Mouse (Mus musculus): ENCODE data around the gene Ctbp2. TPM values are rescaled to one million over a fixed set of nuclear protein-coding genes. Genes with fewer than 3 reads are reported as not detected.

The Ctbp2 gene
- total and polyA plus RNA-seq, 3 experiments: 74.9 to 90.7 TPM; not detected in 1

- no peak for DNase-seq (ENCODE audit: low read depth, low spot score)
- TF ChIP-seq TBP (IDR thresholded peaks at IDR 0.05; ENCODE audit: low read depth, low read length): no peak
- no peak for TF ChIP-seq CHD2 (IDR thresholded peaks at IDR 0.05; ENCODE audit: low read length)
- TF ChIP-seq MYC (IDR thresholded peaks at IDR 0.05; ENCODE audit: low read depth, low read length): no peak
- TF ChIP-seq HCFC1 (IDR thresholded peaks at IDR 0.05; ENCODE audit: low read depth, low read length): no peak
- no peak overlapping the region for H3K4me3 ChIP-seq (ENCODE audit: control insufficient read depth in 1 of 2, insufficient read depth in 1 of 2, low read depth in 2 of 2, low read length in 2 of 2)
- no peak overlapping the region for H3K27ac ChIP-seq (ENCODE audit: control insufficient read depth, low read depth, low read length)
- H3K4me1 ChIP-seq (ENCODE audit: control insufficient read depth in 1 of 2, insufficient read depth in 2 of 2, low read length in 2 of 2): no peaks in the 10 kb centered on the region
- H3K9ac ChIP-seq (ENCODE audit: control insufficient read depth, low read depth, low read length, poor library complexity, severe bottlenecking): no peak overlapping the region
- no peaks in the 10 kb centered on the region for H3K27me3 ChIP-seq (ENCODE audit: control insufficient read depth in 1 of 2, insufficient read depth in 2 of 2, low read length in 2 of 2)
- no peaks in the 10 kb centered on the region for H3K9me3 ChIP-seq (replicated peaks; ENCODE audit: insufficient read depth, low read length)
- H3K36me3 ChIP-seq (ENCODE audit: control insufficient read depth in 1 of 2, insufficient read depth in 2 of 2, low read length in 2 of 2): no peaks in the 10 kb centered on the region
- H3K79me2 ChIP-seq (ENCODE audit: control insufficient read depth, insufficient read depth, low read length, poor library complexity): no peaks in the 10 kb centered on the region
Observed at GRCm38 (mm10) chr7:133154846-133155245, 30.7 kb upstream of the Ctbp2 start.

- no peak overlapping the region for H3K9ac ChIP-seq (ENCODE audit: control insufficient read depth, low read depth, low read length, poor library complexity, severe bottlenecking)
- H3K36me3 ChIP-seq (ENCODE audit: control insufficient read depth in 1 of 2, insufficient read depth in 2 of 2, low read length in 2 of 2): no peaks in the 10 kb centered on the region
- no peaks in the 10 kb centered on the region for H3K4me1 ChIP-seq (ENCODE audit: control insufficient read depth in 1 of 2, insufficient read depth in 2 of 2, low read length in 2 of 2)
- H3K4me3 ChIP-seq (ENCODE audit: control insufficient read depth in 1 of 2, insufficient read depth in 1 of 2, low read depth in 2 of 2, low read length in 2 of 2): no peak overlapping the region
- no peak overlapping the region for H3K27ac ChIP-seq (ENCODE audit: control insufficient read depth, low read depth, low read length)
- TF ChIP-seq E2F4 (IDR thresholded peaks at IDR 0.05; ENCODE audit: borderline replicate concordance, low read depth, low read length) (no peak), POLR2A (IDR thresholded peaks at IDR 0.05; ENCODE audit: control insufficient read depth in 1 of 2, insufficient read depth in 1 of 2, low read depth in 1 of 2, low read length in 2 of 2, poor library complexity in 1 of 2) (no peak), CTCF (IDR thresholded peaks at IDR 0.05 in 2 of 3, conservative IDR thresholded peaks at IDR 0.05 in 1 of 3; ENCODE audit: control insufficient read depth in 1 of 3, insufficient read depth in 1 of 3, low read depth in 2 of 3, low read length in 3 of 3, poor library complexity in 1 of 3, severe bottlenecking in 1 of 3) (no peak), JUND (IDR thresholded peaks at IDR 0.05; ENCODE audit: low read depth, low read length) (no peak), HCFC1 (IDR thresholded peaks at IDR 0.05; ENCODE audit: low read depth, low read length) (no peak), ZNF384 (IDR thresholded peaks at IDR 0.05; ENCODE audit: low read depth, low read length) (no peak), TAL1 (IDR thresholded peaks at IDR 0.05; ENCODE audit: low read length) (no peak), MAX (IDR thresholded peaks at IDR 0.05; ENCODE audit: low read length) (no peak), EP300 (IDR thresholded peaks at IDR 0.05; ENCODE audit: low read depth in 1 of 2, low read length in 2 of 2) (no peak), UBTF (IDR thresholded peaks at IDR 0.05; ENCODE audit: borderline replicate concordance, insufficient read depth, low read depth, low read length) (no peak), SMC3 (IDR thresholded peaks at IDR 0.05; ENCODE audit: low read depth, low read length) (no peak), ELF1 (IDR thresholded peaks at IDR 0.05; ENCODE audit: low read depth, low read length) (no peak), BHLHE40 (IDR thresholded peaks at IDR 0.05; ENCODE audit: borderline replicate concordance, low read depth, low read length) (no peak), TCF12 (IDR thresholded peaks at IDR 0.05; ENCODE audit: low read depth, low read length) (no peak), MEF2A (IDR thresholded peaks at IDR 0.05; ENCODE audit: extremely low read depth, insufficient replicate concordance, low read depth, low read length, poor library complexity, severe bottlenecking) (no peak), CHD2 (IDR thresholded peaks at IDR 0.05; ENCODE audit: low read length) (no peak), CHD1 (IDR thresholded peaks at IDR 0.05; ENCODE audit: low read depth, low read length) (no peak), NELFE (IDR thresholded peaks at IDR 0.05; ENCODE audit: low read depth, low read length) (no peak), ZMIZ1 (IDR thresholded peaks at IDR 0.05; ENCODE audit: low read depth, low read length) (no peak)
- H3K79me2 ChIP-seq (ENCODE audit: control insufficient read depth, insufficient read depth, low read length, poor library complexity): no peaks in the 10 kb centered on the region
- no peaks in the 10 kb centered on the region for H3K9me3 ChIP-seq (replicated peaks; ENCODE audit: insufficient read depth, low read length)
- H3K27me3 ChIP-seq (ENCODE audit: control insufficient read depth in 1 of 2, insufficient read depth in 2 of 2, low read length in 2 of 2): no peaks in the 10 kb centered on the region; a peak in 1 of 4 replicates
- DNase-seq (ENCODE audit: low read depth, low spot score): no peak
Observed at GRCm38 (mm10) chr7:133139689-133140336, 15.7 kb upstream of the Ctbp2 start.
